Mouse (Mus musculus) yolk sac, embryonic 10.5 days (tissue): ENCODE data around the gene Opalin.

Experiments used
- DNase-seq: peaks from one replicate; pipeline ENCODE4 v3.0.0-alpha.2; 2017; ENCODE audit warnings: low spot score

Opalin gene

GRCm38 (mm10) chr19:41014003-41014402, 62.9 kb downstream of the Opalin start:
- no peak for DNase-seq

- no peak for DNase-seq
These were observed 63.3 kb downstream of the Opalin start for GRCm38 (mm10) chr19:41013591-41013990.
